Mouse (Mus musculus): ENCODE results near the gene Hs6st3.

Hs6st3 gene

DNA sequence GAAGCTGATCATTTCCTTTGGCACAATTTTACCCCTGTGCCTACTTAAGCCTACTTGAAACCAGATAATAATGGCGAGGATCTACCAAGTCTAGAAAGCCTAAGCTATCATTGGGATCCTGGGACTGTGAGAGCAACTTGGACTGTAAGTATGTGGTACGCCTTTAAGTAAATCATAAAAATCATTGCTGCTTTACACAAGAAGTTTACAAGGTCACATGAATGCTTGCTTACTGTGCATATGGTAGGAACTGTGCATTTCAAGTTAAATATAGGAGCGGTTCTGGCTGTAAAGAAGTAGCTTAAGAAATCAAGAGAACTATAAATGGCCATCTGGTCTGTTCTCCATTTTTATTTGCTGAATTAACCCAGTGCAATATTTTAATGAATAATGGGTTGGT lies 495.5 kb downstream of the Hs6st3 start:
- no peak for DNase-seq (ENCODE audit: low read depth, low spot score)

GRCm38 (mm10) chr14:119642874-119643273 lies 504.7 kb downstream of the Hs6st3 start:
- no peak for DNase-seq (ENCODE audit: low read depth, low spot score)

GRCm38 (mm10) chr14:119643840-119644239 lies 505.7 kb downstream of the Hs6st3 start:
- DNase-seq (ENCODE audit: low read depth, low spot score): no peak

- DNase-seq (ENCODE audit: low read depth, low spot score): no peak
Observed at GRCm38 (mm10) chr14:119656936-119657335, 518.8 kb downstream of the Hs6st3 start.

DNA sequence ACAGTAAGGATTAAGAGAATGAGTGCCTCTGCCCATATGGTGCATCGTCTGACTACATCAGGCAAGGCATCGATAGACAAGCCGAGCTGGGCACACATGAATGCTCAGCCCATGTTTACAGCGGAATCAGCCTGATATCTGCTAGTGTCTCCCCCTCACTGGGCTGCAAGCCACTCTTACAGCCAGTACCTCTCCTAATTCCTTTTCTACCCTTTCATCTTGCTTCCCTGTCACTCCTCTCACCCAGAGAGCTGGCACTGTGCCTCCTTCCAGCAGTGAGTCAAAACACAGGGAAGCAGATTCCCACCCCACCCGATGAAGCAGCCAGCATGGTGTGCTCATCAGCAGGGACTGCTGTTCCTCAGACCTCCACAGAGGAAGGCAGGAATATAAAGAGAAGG lies 527.6 kb downstream of the Hs6st3 start:
- DNase-seq (ENCODE audit: low read depth, low spot score): no peak

DNA sequence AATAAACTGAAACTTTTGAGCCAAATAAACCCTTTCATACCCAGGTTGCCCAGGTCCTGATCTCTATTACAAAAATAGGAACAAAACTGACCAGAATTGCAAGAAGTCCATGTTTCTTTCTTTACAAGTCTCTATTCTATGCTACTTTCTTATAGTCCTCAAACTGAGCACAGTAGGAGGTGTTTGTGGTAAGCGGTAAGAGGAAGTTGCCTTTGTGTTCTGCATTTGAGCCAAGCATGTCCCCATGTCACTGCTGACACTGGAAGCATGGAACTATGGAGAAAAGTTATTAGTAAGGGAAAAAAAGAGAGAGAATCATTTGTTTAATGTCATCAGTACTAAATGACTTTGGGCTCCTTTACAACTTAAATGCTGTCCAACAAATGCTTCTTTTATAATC lies 529.3 kb downstream of the Hs6st3 start:
- DNase-seq (ENCODE audit: low read depth, low spot score): no peak

- DNase-seq (ENCODE audit: low read depth, low spot score): no peak
Observed at GRCm38 (mm10) chr14:119670836-119671587, 532.9 kb downstream of the Hs6st3 start.

GRCm38 (mm10) chr14:119678574-119678973 lies 540.4 kb downstream of the Hs6st3 start:
- no peak for DNase-seq (ENCODE audit: low read depth, low spot score)

- no peak for DNase-seq (ENCODE audit: low read depth, low spot score)
Observed at GRCm38 (mm10) chr14:119680052-119680451, 541.9 kb downstream of the Hs6st3 start.

GRCm38 (mm10) chr14:119687885-119688284 lies 549.7 kb downstream of the Hs6st3 start:
- DNase-seq (ENCODE audit: low read depth, low spot score): no peak

GRCm38 (mm10) chr14:119699982-119700381 lies 561.8 kb downstream of the Hs6st3 start:
- DNase-seq (ENCODE audit: low read depth, low spot score): no peak

GRCm38 (mm10) chr14:119714712-119715111 lies 576.6 kb downstream of the Hs6st3 start:
- DNase-seq (ENCODE audit: low read depth, low spot score): no peak

DNA sequence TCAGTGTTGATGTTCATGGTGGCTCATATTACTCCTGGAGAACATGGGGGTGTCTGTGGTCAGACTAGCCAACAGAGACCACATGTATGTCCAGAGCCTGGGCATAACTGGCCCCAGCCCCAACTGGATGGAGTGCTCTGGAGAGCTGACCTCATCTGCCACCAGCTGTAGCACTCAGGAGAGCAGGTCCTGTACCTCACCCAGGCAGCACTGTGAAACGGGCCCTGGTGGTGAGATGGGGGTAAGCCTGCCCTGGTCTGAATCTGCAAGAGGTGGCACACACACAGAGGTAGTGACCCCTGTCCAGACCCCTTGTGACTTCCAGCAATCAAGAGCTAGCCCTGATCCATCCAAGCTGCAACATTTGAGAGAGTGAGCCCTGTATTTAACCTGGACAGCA lies 579.2 kb downstream of the Hs6st3 start:
- DNase-seq (ENCODE audit: low read depth, low spot score): no peak

DNA sequence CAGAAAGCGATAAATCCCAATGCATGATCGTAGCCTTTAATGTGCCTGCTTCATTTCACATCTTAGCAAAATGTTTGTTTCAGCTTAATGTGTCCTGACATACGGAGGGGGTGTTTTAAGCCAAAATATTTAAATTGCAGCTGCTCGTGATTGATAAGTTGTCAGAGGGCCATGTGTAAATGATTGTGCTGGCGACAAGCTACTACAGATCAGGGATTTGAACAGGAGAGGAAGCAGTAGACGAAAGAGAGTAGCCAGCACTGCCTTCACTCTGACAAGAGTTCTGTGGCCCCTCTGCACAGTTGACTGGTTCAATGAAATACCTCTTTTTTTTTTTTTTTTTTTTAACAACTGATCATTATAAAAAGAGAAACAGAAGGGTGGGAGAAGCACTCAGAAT lies 587.0 kb downstream of the Hs6st3 start:
- DNase-seq (ENCODE audit: low read depth, low spot score): no peak

DNA sequence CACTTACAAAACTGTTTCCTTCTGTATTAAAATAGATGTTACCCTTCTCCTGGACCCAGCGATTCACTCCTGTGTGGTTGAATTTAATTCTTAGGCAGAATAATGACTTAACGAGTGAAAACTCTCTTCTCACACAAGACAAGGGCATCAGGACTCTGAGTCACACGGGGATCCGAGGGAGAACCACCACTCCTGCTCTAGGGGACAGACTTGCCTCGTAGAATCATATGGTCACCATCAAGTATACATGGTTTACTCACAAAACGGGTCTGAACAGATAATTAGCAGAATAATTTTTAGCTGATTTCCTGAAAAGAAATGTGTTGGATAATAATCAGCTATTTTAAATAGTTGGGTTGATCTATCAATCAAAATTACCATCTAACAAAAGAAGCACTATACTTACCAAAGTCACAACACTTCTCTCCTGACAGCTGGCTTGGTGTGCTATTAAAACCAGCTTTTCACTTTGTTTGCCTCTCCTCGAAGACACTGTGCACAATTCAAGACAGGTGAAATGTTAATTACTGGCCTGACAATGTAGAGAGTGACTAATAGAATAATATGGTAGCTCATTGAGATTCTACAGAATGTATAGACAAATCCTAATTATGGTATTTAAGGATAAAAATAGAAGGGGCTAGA lies 593.4 kb downstream of the Hs6st3 start:
- no peak for DNase-seq (ENCODE audit: low read depth, low spot score)

GRCm38 (mm10) chr14:119732219-119732618 lies 594.1 kb downstream of the Hs6st3 start:
- DNase-seq (ENCODE audit: low read depth, low spot score): no peak

GRCm38 (mm10) chr14:119737408-119737961 lies 599.3 kb downstream of the Hs6st3 start:
- DNase-seq (ENCODE audit: low read depth, low spot score): no peak

DNA sequence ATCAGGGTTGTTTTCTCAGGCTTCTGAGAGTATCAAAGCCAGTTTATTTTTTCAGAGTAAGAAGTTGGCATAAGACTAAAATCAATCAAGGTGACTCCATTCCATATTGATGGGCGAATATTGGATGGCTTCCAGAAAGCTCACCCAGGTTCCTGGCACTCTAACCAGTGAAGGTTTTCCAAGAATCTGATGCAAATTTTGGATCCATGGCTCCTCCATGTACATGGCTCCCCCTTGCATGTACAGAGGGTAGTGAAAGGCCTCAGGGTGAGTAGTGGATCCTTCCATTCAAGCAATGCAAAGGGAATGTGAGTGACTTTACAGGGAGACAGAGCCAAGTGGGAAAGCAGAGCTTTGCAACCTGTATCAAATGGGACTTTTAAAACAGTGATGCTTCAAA lies 603.6 kb downstream of the Hs6st3 start:
- DNase-seq (ENCODE audit: low read depth, low spot score): no peak

DNA sequence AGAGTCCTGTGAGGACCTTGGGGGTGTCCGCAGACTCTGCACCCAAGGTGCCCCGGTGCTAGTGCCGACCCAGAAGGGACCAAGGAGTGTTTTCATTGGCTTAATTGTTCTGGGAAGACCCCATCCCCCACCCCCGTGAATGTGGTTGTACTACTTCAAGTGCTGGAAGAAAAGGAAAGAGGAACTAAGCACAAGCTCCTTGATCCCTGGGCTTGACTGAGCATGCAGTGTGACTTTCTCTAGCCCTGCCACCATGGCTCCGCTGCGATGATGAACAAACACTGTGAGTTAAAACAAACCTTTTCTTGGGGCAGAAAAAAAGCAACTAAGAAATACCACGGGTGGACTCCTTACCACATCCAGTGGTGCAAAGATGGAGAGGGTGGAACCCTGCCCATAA lies 623.2 kb downstream of the Hs6st3 start:
- DNase-seq (ENCODE audit: low read depth, low spot score): no peak

DNA sequence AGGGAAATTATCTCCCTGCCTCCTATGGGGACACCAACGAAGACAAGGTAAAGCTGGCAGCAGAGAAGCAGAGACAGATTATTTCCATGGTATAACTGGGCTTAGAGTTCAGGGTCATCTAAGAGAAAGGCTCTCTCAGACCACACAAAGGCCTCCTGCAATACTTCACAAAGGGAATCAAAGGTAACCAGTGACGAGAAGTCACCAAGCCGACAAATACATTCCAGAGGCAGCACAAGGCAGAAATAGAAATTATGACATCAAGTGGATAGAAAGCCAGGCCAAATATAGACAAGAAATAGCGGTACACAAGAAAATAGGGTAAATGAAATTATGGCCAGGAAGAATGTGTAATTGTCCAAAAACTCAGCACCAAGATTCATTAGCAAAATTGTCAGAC lies 633.9 kb downstream of the Hs6st3 start:
- DNase-seq (ENCODE audit: low read depth, low spot score): no peak

DNA sequence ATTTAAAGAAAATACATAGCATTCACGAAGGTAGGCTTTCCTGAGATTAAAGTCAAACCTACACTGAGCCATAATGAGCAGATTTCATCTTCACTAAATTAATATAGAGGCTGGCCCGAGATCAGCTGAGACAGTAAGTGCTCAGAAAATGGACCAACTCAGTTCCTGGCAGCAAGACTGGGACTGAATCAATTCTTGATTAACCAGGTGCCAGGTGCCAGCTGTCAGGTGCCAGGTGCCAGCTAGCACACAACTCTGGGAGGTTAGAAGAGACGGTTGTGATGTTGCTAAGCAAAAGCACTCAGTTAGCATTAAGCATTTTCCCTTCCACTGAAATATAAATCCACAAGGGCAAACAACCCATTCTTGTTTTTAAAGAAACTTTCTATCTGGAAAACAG lies 638.1 kb downstream of the Hs6st3 start:
- DNase-seq (ENCODE audit: low read depth, low spot score): no peak

DNA sequence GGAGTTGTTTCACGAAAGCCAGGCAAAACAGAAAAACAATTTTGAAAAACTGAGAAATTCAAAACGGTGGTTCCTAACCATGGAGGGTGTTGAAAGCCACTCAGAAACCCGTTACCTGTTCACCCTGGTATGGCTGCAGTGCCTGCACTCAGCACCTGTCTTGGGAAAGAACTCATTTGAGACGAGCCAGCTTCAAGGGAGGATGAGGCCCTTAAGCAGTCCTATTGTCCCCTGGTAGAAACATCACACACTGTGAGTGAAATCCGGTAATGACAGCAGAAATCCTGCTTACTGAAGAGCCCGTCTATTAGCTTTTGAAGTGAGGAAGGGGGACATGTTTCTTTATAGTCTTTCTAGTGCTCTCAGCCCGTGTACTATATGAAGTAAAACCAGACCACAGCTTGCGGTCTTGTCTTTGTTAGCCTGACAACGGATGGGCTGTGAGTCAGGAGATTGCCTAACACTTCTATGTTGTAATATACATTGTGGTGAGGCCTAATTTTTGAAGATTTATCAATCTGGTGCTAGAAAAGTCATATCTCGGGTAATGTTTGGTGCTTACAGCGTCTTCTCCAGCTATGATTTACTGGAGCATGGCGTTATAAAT lies 641.9 kb downstream of the Hs6st3 start:
- DNase-seq (ENCODE audit: low read depth, low spot score): no peak

GRCm38 (mm10) chr14:119781111-119781510 lies 643.0 kb downstream of the Hs6st3 start:
- no peak for DNase-seq (ENCODE audit: low read depth, low spot score)
